Mouse (Mus musculus): ENCODE results near the gene Traf3ip3. TPM values are rescaled to one million over a fixed set of nuclear protein-coding genes. Genes with fewer than 3 reads are reported as not detected.

Traf3ip3 gene
- total and polyA plus RNA-seq, 3 experiments, result 5.2 to 9.7 TPM; not detected in 1

DNA sequence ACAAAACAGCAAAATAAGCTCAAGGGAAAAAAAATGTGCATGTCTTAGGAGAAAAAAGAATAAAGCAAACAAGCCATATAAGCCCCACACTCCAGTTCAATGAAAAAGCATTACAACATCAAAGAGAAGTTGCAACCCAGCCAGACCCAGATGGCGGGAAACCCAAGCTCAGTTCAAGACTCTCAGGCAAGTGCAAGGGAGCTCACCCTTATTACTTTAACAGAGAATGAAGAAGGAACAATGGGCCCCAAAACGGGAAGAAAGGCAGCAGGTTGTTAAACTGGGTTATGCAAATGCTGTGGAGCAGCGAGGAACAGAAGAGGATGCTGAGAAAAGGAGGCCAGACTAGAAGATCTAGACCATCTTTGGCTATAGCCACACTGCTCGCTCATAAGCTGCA is 41.4 kb upstream of the Traf3ip3 start:
- H3K27ac ChIP-seq (ENCODE audit: control insufficient read depth, low read depth, low read length), result no peak overlapping the region
- TF ChIP-seq TBP (IDR thresholded peaks at IDR 0.05; ENCODE audit: low read depth, low read length) (no peak), USF2 (IDR thresholded peaks at IDR 0.05; ENCODE audit: borderline replicate concordance in 1 of 2, insufficient read depth in 1 of 2, low read depth in 1 of 2, low read length in 2 of 2) (no peak), ELF1 (IDR thresholded peaks at IDR 0.05; ENCODE audit: low read depth, low read length) (no peak), ZC3H11A (IDR thresholded peaks at IDR 0.05; ENCODE audit: low read depth, low read length) (no peak), SIN3A (IDR thresholded peaks at IDR 0.05; ENCODE audit: low read length) (no peak), KAT2A (conservative IDR thresholded peaks at IDR 0.05; ENCODE audit: low read depth, low read length) (no peak), POLR2A (IDR thresholded peaks at IDR 0.05; ENCODE audit: control insufficient read depth in 1 of 2, insufficient read depth in 1 of 2, low read depth in 1 of 2, low read length in 2 of 2, poor library complexity in 1 of 2) (no peak), MAZ (IDR thresholded peaks at IDR 0.05; ENCODE audit: low read depth, low read length) (no peak), CHD2 (IDR thresholded peaks at IDR 0.05; ENCODE audit: low read length) (no peak), CTCF (IDR thresholded peaks at IDR 0.05 in 2 of 3, conservative IDR thresholded peaks at IDR 0.05 in 1 of 3; ENCODE audit: control insufficient read depth in 1 of 3, insufficient read depth in 1 of 3, low read depth in 2 of 3, low read length in 3 of 3, poor library complexity in 1 of 3, severe bottlenecking in 1 of 3) (no peak), POLR2AphosphoS5 (IDR thresholded peaks at IDR 0.05; ENCODE audit: borderline replicate concordance, low read depth, low read length) (no peak), ZMIZ1 (IDR thresholded peaks at IDR 0.05; ENCODE audit: low read depth, low read length) (no peak), TAL1 (IDR thresholded peaks at IDR 0.05; ENCODE audit: low read length) (no peak), ZNF384 (IDR thresholded peaks at IDR 0.05; ENCODE audit: low read depth, low read length) (no peak), JUND (IDR thresholded peaks at IDR 0.05; ENCODE audit: low read depth, low read length) (no peak), MYB (IDR thresholded peaks at IDR 0.05; ENCODE audit: low read depth, low read length) (no peak), RCOR1 (IDR thresholded peaks at IDR 0.05; ENCODE audit: low read depth, low read length) (no peak), USF1 (IDR thresholded peaks at IDR 0.05; ENCODE audit: low read depth, low read length) (no peak), E2F4 (IDR thresholded peaks at IDR 0.05; ENCODE audit: borderline replicate concordance, low read depth, low read length) (no peak)
- H3K36me3 ChIP-seq (ENCODE audit: control insufficient read depth in 1 of 2, insufficient read depth in 2 of 2, low read length in 2 of 2), result no peaks in the 10 kb centered on the region
- H3K27me3 ChIP-seq (ENCODE audit: control insufficient read depth in 1 of 2, insufficient read depth in 2 of 2, low read length in 2 of 2), result peaks cover 0 to 2% of the 10 kb centered on the region in 2 experiments; a peak in 2 of 4 replicates
- no peaks in the 10 kb centered on the region for H3K79me2 ChIP-seq (ENCODE audit: control insufficient read depth, insufficient read depth, low read length, poor library complexity)
- H3K9ac ChIP-seq (ENCODE audit: control insufficient read depth, low read depth, low read length, poor library complexity, severe bottlenecking), result no peak overlapping the region
- H3K4me1 ChIP-seq (ENCODE audit: control insufficient read depth in 1 of 2, insufficient read depth in 2 of 2, low read length in 2 of 2), result no peaks in the 10 kb centered on the region
- no peaks in the 10 kb centered on the region for H3K9me3 ChIP-seq (replicated peaks; ENCODE audit: insufficient read depth, low read length)
- no peak overlapping the region for H3K4me3 ChIP-seq (ENCODE audit: control insufficient read depth in 1 of 2, insufficient read depth in 1 of 2, low read depth in 2 of 2, low read length in 2 of 2)
- no peak for DNase-seq (ENCODE audit: low read depth, low spot score)

DNA sequence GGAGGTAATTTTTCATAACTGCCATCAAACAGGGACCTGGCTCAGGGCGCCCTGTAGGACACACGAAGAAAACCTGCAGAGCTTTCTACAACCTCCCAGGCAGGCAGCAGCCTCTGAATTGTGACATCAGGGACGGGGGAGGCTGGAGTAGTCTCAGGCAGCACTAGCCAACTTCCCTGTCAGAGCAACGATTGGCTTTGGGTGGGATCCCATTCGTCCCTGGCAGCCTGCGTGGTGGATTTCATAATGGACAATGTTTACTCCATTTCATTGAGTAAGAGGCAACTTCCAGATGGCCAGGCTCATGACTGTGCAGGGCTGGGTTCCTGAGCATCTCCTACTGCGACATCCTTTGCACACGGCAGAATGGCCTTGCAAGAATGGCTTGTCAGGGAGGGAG is 40.7 kb upstream of the Traf3ip3 start:
- no peaks in the 10 kb centered on the region for H3K4me1 ChIP-seq (ENCODE audit: control insufficient read depth in 1 of 2, insufficient read depth in 2 of 2, low read length in 2 of 2)
- H3K27ac ChIP-seq (ENCODE audit: control insufficient read depth, low read depth, low read length), result no peak overlapping the region
- no peak for TF ChIP-seq ETS1 (IDR thresholded peaks at IDR 0.05; ENCODE audit: low read depth, low read length)
- no peak for TF ChIP-seq ZKSCAN1 (IDR thresholded peaks at IDR 0.05; ENCODE audit: low read depth, low read length)
- TF ChIP-seq GABPA (IDR thresholded peaks at IDR 0.05; ENCODE audit: low read depth, low read length), result no peak
- H3K27me3 ChIP-seq (ENCODE audit: control insufficient read depth in 1 of 2, insufficient read depth in 2 of 2, low read length in 2 of 2), result peaks cover 0 to 2% of the 10 kb centered on the region in 2 experiments; a peak in 2 of 4 replicates
- H3K36me3 ChIP-seq (ENCODE audit: control insufficient read depth in 1 of 2, insufficient read depth in 2 of 2, low read length in 2 of 2), result no peaks in the 10 kb centered on the region
- DNase-seq (ENCODE audit: low read depth, low spot score), result no peak
- H3K4me3 ChIP-seq (ENCODE audit: control insufficient read depth in 1 of 2, insufficient read depth in 1 of 2, low read depth in 2 of 2, low read length in 2 of 2), result no peak overlapping the region
- no peaks in the 10 kb centered on the region for H3K79me2 ChIP-seq (ENCODE audit: control insufficient read depth, insufficient read depth, low read length, poor library complexity)
- H3K9me3 ChIP-seq (replicated peaks; ENCODE audit: insufficient read depth, low read length), result no peaks in the 10 kb centered on the region
- H3K9ac ChIP-seq (ENCODE audit: control insufficient read depth, low read depth, low read length, poor library complexity, severe bottlenecking), result no peak overlapping the region

Data from MEL (cell line).